Mouse (Mus musculus): ENCODE measurements around the gene Mark1. TPM values are rescaled to one million over a fixed set of nuclear protein-coding genes. Genes with fewer than 3 reads are reported as not detected.
A peak's percentile ranks its signal among the peaks of the same experiment; 100 is the strongest.

Mark1 gene
- polyA plus RNA-seq (2014; fragmentation: Nextera tagmentation; extraction: Ambion mirVana) = 12.5 and 12.9 TPM in 2 replicates

- Histone ChIP-seq H3K36me3 (replicated peaks; ENCODE audit: control insufficient read depth, insufficient read depth) (no peaks in the 10 kb centered on the region), H3K27me3 (ENCODE audit: control insufficient read depth, insufficient read depth, low read length) (no peaks in the 10 kb centered on the region), H3K9me3 (ENCODE audit: control insufficient read depth, low read length) (no peaks in the 10 kb centered on the region), H3K27ac (peak within 1 kb of the TSS; percentile 95), H3K4me2 (replicated peaks) (peak within 1 kb of the TSS; percentile 66), H3K9ac (peak within 1 kb of the TSS; percentile 94), H3K4me3 (replicated peaks; ENCODE audit: low read length) (peak within 1 kb of the TSS; percentile 78), H3K4me1 (replicated peaks; ENCODE audit: control insufficient read depth, insufficient read depth, low read length) (peaks cover 21% of the 10 kb centered on the region)
- ATAC-seq (ENCODE audit: low FRiP score) = peak; percentile 46
- 0% methylated on average over 46 of the region's 88 CpGs for WGBS
- peak; percentile 29 for DNase-seq (ENCODE audit: low spot score)
Observed at GRCm38 (mm10) chr1:184999071-184999750, at the start of gene Mark1. Mark1 (minus strand) TSS chr1:184999570.

DNA sequence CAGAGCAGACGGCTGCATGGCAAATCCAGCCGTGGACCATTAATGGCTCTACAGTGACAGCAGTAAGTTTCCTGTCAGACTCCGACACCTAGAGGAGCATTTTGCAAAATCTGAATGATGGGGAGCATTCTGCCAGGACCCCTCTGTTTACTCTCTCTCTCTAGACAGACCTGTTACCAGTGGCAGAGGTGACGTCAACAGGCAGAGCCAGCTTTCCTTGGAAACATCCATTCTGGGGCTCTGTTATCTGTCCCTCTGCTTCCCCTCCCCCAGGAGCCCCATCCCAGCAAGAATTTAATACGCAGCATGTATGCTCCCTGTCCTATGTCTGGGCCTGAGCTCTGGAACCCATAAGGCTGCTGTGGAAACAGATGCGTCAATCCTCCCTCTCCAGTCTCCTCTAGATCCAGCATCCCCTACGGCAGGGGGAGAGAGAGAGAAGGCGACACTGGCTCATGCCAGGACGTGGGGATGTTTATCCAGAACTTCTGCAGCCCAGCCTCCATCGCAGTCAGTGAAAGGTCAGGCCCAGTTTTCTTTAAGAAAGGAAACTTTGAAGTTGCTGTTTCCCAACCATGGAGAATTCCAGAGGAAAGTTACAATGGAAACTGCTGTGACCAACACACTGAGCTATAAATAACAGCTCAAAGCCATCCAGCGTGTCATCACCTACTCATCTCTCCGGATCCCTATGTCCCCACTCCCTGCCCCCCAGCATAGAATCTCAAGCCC, 48.3 kb upstream of the Mark1 start:
- no peak overlapping the region for H3K4me3 ChIP-seq (replicated peaks; ENCODE audit: low read length)
- ATAC-seq (ENCODE audit: low FRiP score) (no peak), DNase-seq (ENCODE audit: low spot score) (peak; percentile 40)
- H3K4me1 ChIP-seq (replicated peaks; ENCODE audit: control insufficient read depth, insufficient read depth, low read length) = no peaks in the 10 kb centered on the region
- H3K27me3 ChIP-seq (ENCODE audit: control insufficient read depth, insufficient read depth, low read length) = no peaks in the 10 kb centered on the region
- no peak overlapping the region for H3K4me2 ChIP-seq (replicated peaks)
- no peak overlapping the region for H3K27ac ChIP-seq
- H3K9me3 ChIP-seq (ENCODE audit: control insufficient read depth, low read length) = no peaks in the 10 kb centered on the region
- H3K9ac ChIP-seq = no peak overlapping the region
- no peaks in the 10 kb centered on the region for H3K36me3 ChIP-seq (replicated peaks; ENCODE audit: control insufficient read depth, insufficient read depth)
- WGBS = 72% methylated on average over 12 of the region's 12 CpGs

- no peaks in the 10 kb centered on the region for H3K9me3 ChIP-seq (ENCODE audit: control insufficient read depth, low read length)
- H3K9ac ChIP-seq = no peak overlapping the region
- no peak overlapping the region for H3K4me3 ChIP-seq (replicated peaks; ENCODE audit: low read length)
- no peak overlapping the region for H3K27ac ChIP-seq
- WGBS = 91% methylated on average over 8 of the region's 8 CpGs
- H3K36me3 ChIP-seq (replicated peaks; ENCODE audit: control insufficient read depth, insufficient read depth) = no peaks in the 10 kb centered on the region
- H3K4me2 ChIP-seq (replicated peaks) = no peak overlapping the region
- ATAC-seq (ENCODE audit: low FRiP score) (no peak), DNase-seq (ENCODE audit: low spot score) (no peak)
- no peaks in the 10 kb centered on the region for H3K4me1 ChIP-seq (replicated peaks; ENCODE audit: control insufficient read depth, insufficient read depth, low read length)
- no peaks in the 10 kb centered on the region for H3K27me3 ChIP-seq (ENCODE audit: control insufficient read depth, insufficient read depth, low read length)
Observed at GRCm38 (mm10) chr1:185046513-185046912, 47.1 kb upstream of the Mark1 start.

DNA sequence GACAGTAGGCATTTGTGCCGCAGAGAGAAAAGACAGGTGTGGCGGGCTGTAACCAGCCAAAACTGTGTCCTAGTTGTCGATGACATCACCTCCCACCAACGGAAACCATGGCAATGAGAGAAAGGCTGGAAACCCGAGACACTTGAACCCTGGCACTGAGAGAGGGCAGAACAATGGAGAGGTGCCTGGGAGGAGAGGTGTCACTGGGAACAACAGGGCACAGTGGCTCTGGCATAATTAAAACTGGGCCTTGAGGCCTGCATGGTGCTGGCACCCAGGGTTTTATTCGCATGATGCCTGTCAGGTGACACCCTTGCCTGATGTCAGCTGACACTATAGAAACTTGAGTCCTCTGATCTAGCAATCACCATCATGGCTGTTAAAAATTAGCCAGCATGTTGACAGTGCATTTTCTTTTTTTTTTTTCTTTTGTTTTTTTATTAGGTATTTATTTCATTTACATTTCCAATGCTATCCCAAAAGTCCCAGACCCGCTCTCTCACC, 38.9 kb upstream of the Mark1 start:
- WGBS = 64% methylated on average over 7 of the region's 7 CpGs
- DNase-seq (ENCODE audit: low spot score) = no peak
- ATAC-seq (ENCODE audit: low FRiP score) = no peak

DNA sequence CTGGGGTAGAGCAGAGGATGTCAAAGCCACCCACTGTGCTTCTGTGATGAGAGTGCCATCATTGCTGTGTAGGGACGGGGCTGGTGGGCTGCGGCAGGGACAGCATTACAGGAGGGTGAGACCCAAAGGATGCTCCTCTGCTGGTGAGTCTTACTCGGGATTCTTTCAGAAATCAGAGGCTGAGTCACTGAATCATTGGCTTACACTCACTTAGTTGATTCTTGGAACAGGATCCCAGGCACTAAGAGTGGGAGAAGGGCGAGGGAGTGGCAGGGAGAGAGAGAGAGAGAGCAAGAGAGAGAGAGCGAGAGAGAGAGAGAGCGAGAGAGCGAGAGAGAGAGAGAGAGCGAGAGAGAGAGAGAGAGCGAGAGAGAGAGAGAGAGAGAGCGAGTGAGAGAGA, 31.2 kb upstream of the Mark1 start:
- Histone ChIP-seq H3K4me3 (replicated peaks; ENCODE audit: low read length) (no peak overlapping the region), H3K9me3 (ENCODE audit: control insufficient read depth, low read length) (0 out of 2 replicates have a peak, but pooled peaks cover 5% of the 10 kb centered on the region), H3K27me3 (ENCODE audit: control insufficient read depth, insufficient read depth, low read length) (no peaks in the 10 kb centered on the region), H3K36me3 (replicated peaks; ENCODE audit: control insufficient read depth, insufficient read depth) (no peaks in the 10 kb centered on the region), H3K4me1 (replicated peaks; ENCODE audit: control insufficient read depth, insufficient read depth, low read length) (no peaks in the 10 kb centered on the region), H3K27ac (no peak overlapping the region), H3K9ac (no peak overlapping the region), H3K4me2 (replicated peaks) (no peak overlapping the region)
- DNase-seq (ENCODE audit: low spot score) = no peak
- WGBS = 88% methylated on average over 10 of the region's 10 CpGs
- ATAC-seq (ENCODE audit: low FRiP score) = no peak

More for the DNA sequence above, 38.9 kb upstream of the Mark1 start:
- no peak overlapping the region for H3K27ac ChIP-seq
- no peaks in the 10 kb centered on the region for H3K27me3 ChIP-seq (ENCODE audit: control insufficient read depth, insufficient read depth, low read length)
- no peaks in the 10 kb centered on the region for H3K36me3 ChIP-seq (replicated peaks; ENCODE audit: control insufficient read depth, insufficient read depth)
- no peak overlapping the region for H3K4me3 ChIP-seq (replicated peaks; ENCODE audit: low read length)
- H3K4me2 ChIP-seq (replicated peaks) = no peak overlapping the region
- no peak overlapping the region for H3K9ac ChIP-seq
- H3K4me1 ChIP-seq (replicated peaks; ENCODE audit: control insufficient read depth, insufficient read depth, low read length) = no peaks in the 10 kb centered on the region
- 0 out of 2 replicates have a peak, but pooled peaks cover 5% of the 10 kb centered on the region for H3K9me3 ChIP-seq (ENCODE audit: control insufficient read depth, low read length)

- no peak overlapping the region for H3K4me2 ChIP-seq (replicated peaks)
- H3K4me3 ChIP-seq (replicated peaks; ENCODE audit: low read length) = no peak overlapping the region
- H3K27me3 ChIP-seq (ENCODE audit: control insufficient read depth, insufficient read depth, low read length) = no peaks in the 10 kb centered on the region
- H3K36me3 ChIP-seq (replicated peaks; ENCODE audit: control insufficient read depth, insufficient read depth) = no peaks in the 10 kb centered on the region
- DNase-seq (ENCODE audit: low spot score) (no peak), ATAC-seq (ENCODE audit: low FRiP score) (no peak)
- H3K9ac ChIP-seq = no peak overlapping the region
- peak overlapping the region; percentile 14; the same call in 1 of the 2 replicates for H3K27ac ChIP-seq
- WGBS = 61% methylated on average over 13 of the region's 13 CpGs
- H3K4me1 ChIP-seq (replicated peaks; ENCODE audit: control insufficient read depth, insufficient read depth, low read length) = 0 out of 2 replicates have a peak, but pooled peaks cover 5% of the 10 kb centered on the region
- no peaks in the 10 kb centered on the region for H3K9me3 ChIP-seq (ENCODE audit: control insufficient read depth, low read length)
Observed at GRCm38 (mm10) chr1:185020429-185021168, 21.2 kb upstream of the Mark1 start.

- H3K36me3 ChIP-seq (replicated peaks; ENCODE audit: control insufficient read depth, insufficient read depth) = no peaks in the 10 kb centered on the region
- H3K4me2 ChIP-seq (replicated peaks) = no peak overlapping the region
- no peaks in the 10 kb centered on the region for H3K27me3 ChIP-seq (ENCODE audit: control insufficient read depth, insufficient read depth, low read length)
- H3K4me3 ChIP-seq (replicated peaks; ENCODE audit: low read length) = no peak overlapping the region
- H3K27ac ChIP-seq = no peak overlapping the region
- H3K9ac ChIP-seq = no peak overlapping the region
- ATAC-seq (ENCODE audit: low FRiP score) = no peak
- DNase-seq (ENCODE audit: low spot score) = no peak
- H3K9me3 ChIP-seq (ENCODE audit: control insufficient read depth, low read length) = no peaks in the 10 kb centered on the region
- no peaks in the 10 kb centered on the region for H3K4me1 ChIP-seq (replicated peaks; ENCODE audit: control insufficient read depth, insufficient read depth, low read length)
- WGBS = 84% methylated on average over 3 of the region's 3 CpGs
Observed at GRCm38 (mm10) chr1:185012566-185012965, 13.2 kb upstream of the Mark1 start.

DNA sequence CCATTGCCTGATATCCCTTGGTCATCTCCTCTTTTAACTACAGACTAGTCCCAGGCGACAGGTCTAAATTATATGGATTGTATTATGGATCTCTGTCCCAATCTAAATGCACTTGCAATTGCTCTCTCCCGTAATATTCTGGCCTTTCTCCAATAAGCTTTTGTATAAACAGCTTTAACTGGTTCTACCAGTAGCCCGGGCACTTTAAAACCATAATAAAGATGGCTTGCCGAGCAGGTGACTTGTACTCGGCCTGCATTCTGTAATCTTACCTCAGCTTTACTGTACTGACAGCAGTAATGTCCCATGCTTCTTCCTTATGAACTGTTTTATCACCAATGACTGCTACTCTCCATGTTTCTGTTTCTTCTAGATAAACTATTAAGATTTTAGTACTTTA, 7.7 kb upstream of the Mark1 start:
- Histone ChIP-seq H3K27ac (no peak overlapping the region), H3K9me3 (ENCODE audit: control insufficient read depth, low read length) (no peaks in the 10 kb centered on the region), H3K4me3 (replicated peaks; ENCODE audit: low read length) (no peak overlapping the region), H3K4me2 (replicated peaks) (no peak overlapping the region), H3K36me3 (replicated peaks; ENCODE audit: control insufficient read depth, insufficient read depth) (no peaks in the 10 kb centered on the region), H3K4me1 (replicated peaks; ENCODE audit: control insufficient read depth, insufficient read depth, low read length) (no peaks in the 10 kb centered on the region), H3K27me3 (ENCODE audit: control insufficient read depth, insufficient read depth, low read length) (no peaks in the 10 kb centered on the region), H3K9ac (no peak overlapping the region)
- WGBS = 88% methylated on average over 5 of the region's 5 CpGs
- no peak for DNase-seq (ENCODE audit: low spot score)
- no peak for ATAC-seq (ENCODE audit: low FRiP score)
